Mouse (Mus musculus) intestine, postnatal 0 days (tissue): ENCODE results near the gene Ticrr. TPM values are rescaled to one million over a fixed set of nuclear protein-coding genes. Genes with fewer than 3 reads are reported as not detected.

Experiments
- ATAC-seq: fragments of 200-750 bp; cut with Nextera tagmentation; 2 replicates; pipeline ENCODE4 v1.8.0; 2017; ENCODE audit warnings: mild to moderate bottlenecking, moderate TSS enrichment, moderate library complexity
- H3K27ac ChIP-seq: fragments of 300-500 bp; sonication (generic); 2 replicates; pipeline ENCODE4 v1.5.1; 2014; ENCODE audit warnings: mild to moderate bottlenecking, low read depth, low read length, moderate library complexity
- H3K27me3 ChIP-seq: fragments of 300-500 bp; sonication (generic); replicated peaks from 2 replicates; pipeline ENCODE4 v1.6.1; 2014; ENCODE audit warnings: low read length, mixed read lengths; ENCODE audit not compliant: control insufficient read depth, insufficient read depth
- H3K36me3 ChIP-seq: fragments of 300-500 bp; sonication (generic); 2 replicates; pipeline ENCODE4 v1.6.1; 2014; ENCODE audit warnings: mild to moderate bottlenecking, moderate library complexity; ENCODE audit not compliant: control insufficient read depth, insufficient read depth
- H3K4me1 ChIP-seq: fragments of 300-500 bp; sonication (generic); replicated peaks from 2 replicates; pipeline ENCODE4 v1.6.1; 2014; ENCODE audit warnings: antibody characterized with exemption, low read length, mixed read lengths; ENCODE audit not compliant: control insufficient read depth, insufficient read depth
- H3K4me2 ChIP-seq: fragments of 300-500 bp; sonication (generic); replicated peaks from 2 replicates; pipeline ENCODE4 v1.6.1; 2014; ENCODE audit warnings: low read depth, mild to moderate bottlenecking, moderate library complexity
- H3K4me3 ChIP-seq: fragments of 300-500 bp; sonication (generic); 2 replicates; pipeline ENCODE4 v1.5.1; 2014; ENCODE audit warnings: low read depth, low read length
- H3K9ac ChIP-seq: fragments of 300-500 bp; sonication (generic); 2 replicates; pipeline ENCODE4 v1.6.1; 2014; ENCODE audit warnings: mild to moderate bottlenecking, low read depth, low read length
- H3K9me3 ChIP-seq: fragments of 300-500 bp; sonication (generic); 2 replicates; pipeline ENCODE4 v1.6.1; 2016; ENCODE audit warnings: mixed run types; ENCODE audit not compliant: control insufficient read depth
- CTCF ChIP-seq: sonication (generic); IDR thresholded peaks from 2 replicates; pipeline ENCODE4 v1.5.1; 2016; ENCODE audit warnings: low read depth, mild to moderate bottlenecking, control low read depth, antibody characterized with exemption, moderate library complexity
- WGBS: fragments of 180-500 bp; shearing (Covaris S2); extraction: QIAGEN DNeasy Blood & Tissue Kit; methylation state at CpG from one replicate; pipeline ENCODE4 v1.1.7; 2014; 5-methylcytosine and 5-hydroxymethylcytosine counted together
- polyA plus RNA-seq: library from polyadenylated mRNA; unstranded; fragments of >200 nt; fragmentation: Nextera tagmentation; extraction: Ambion mirVana; gene quantifications from 2 replicates; pipeline ENCODE4 v1.2.1, GENCODE M21; 2015

The Ticrr gene
- polyA plus RNA-seq, result 1.5 and 1.7 TPM in 2 replicates

DNA sequence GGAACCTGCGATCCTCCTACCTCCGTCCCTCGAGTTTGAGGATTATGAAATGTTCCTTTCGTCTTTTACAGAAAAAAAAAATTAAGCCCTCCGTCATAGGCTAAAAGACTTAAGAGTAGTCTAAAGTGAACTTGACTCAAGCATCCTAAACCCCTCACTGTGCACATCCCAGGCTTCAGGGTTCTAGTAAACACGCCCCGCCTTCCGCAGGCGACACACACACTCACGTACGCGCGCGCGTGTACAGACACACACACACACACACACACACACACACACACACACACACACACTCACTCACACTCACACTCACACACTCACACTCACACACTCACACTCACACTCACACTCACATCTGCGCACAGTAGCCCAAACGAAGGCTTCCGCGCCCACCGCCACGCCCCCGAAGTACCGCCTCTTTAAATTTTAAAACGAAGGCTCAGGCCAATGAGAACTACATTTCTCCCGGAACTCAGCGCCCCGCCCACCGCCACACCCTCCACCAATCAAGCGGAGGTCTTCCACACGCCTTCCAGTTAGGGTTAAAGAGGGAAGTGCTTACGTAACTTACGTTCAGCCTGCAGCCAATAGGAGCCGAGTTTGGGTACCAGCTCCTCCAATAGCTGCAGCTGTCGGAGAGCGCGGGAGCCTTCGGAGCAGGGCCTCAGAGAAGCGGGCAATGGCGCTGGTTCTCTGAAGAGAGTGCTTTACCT, at the start of gene Ticrr:
TSS of gene Ticrr (plus strand) at position 619 of the 713 bp plus-strand sequence.
- Histone ChIP-seq H3K27me3 (no peaks in the 10 kb centered on the region), H3K4me2 (peak within 1 kb of the TSS; percentile 99), H3K36me3 (no peaks in the 10 kb centered on the region), H3K4me3 (peak within 1 kb of the TSS; percentile 90), H3K9me3 (no peaks in the 10 kb centered on the region), H3K9ac (peak within 1 kb of the TSS; percentile 79), H3K4me1 (0 out of 2 replicates have a peak, but pooled peaks cover 3% of the 10 kb centered on the region), H3K27ac (no peak within 1 kb of the TSS)
- under 1% methylated on average over 39 of the region's 39 CpGs for WGBS
- no peak for TF ChIP-seq CTCF
- peak; percentile 99 for ATAC-seq

DNA sequence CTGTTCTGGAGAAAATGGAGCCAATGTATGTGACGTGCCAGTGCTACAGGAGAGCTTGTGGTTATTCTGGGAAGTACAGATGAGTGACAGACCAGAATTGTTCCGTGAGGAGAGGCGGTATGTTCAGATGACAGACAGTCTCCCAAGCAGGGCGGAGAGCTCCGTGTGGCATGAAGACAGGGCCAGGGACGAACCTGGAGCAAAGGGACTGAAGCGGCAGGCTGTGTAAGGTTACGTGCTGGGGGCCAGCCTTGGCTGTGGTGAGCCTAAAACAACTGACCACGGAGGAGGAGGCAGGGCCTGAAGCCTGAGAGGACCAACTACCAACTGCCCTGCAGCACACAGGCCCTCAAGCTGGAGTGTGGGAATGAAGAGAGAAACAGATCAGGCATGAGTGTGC, 48.1 kb upstream of the Ticrr start:
- no peak overlapping the region for H3K27ac ChIP-seq
- no peak overlapping the region for H3K4me2 ChIP-seq
- TF ChIP-seq CTCF, result no peak
- no peaks in the 10 kb centered on the region for H3K36me3 ChIP-seq
- no peaks in the 10 kb centered on the region for H3K9me3 ChIP-seq
- H3K4me3 ChIP-seq, result no peak overlapping the region
- ATAC-seq, result no peak
- 77% methylated on average over 9 of the region's 9 CpGs for WGBS
- H3K27me3 ChIP-seq, result peaks cover 36% of the 10 kb centered on the region
- no peaks in the 10 kb centered on the region for H3K4me1 ChIP-seq
- no peak overlapping the region for H3K9ac ChIP-seq

DNA sequence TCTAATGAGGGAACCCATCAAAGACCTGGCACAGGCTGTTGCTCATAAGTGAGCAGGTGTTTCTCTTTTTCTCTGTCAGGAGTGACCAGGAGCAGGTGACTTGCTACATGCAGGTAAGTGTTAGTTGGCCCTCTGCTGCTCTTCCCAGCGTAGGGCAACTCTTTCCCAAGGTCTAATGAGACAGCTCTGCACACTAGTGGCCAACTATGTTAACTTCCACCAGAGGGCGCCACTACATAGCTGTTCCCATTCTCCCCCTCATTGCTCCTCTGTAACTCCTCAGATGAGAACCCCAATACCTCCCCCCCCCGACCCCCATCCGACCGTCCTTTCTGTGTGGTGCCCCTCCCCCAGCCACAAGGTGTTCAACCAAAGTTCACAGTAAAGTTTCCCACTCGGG, 47.2 kb upstream of the Ticrr start:
- H3K4me2 ChIP-seq, result no peak overlapping the region
- H3K36me3 ChIP-seq, result no peaks in the 10 kb centered on the region
- H3K9ac ChIP-seq, result no peak overlapping the region
- no peaks in the 10 kb centered on the region for H3K9me3 ChIP-seq
- H3K4me1 ChIP-seq, result no peaks in the 10 kb centered on the region
- H3K27ac ChIP-seq, result no peak overlapping the region
- TF ChIP-seq CTCF, result peak; percentile 79
- no peak overlapping the region for H3K4me3 ChIP-seq
- WGBS, result 11% methylated on average over 6 of the region's 6 CpGs
- peaks cover 36% of the 10 kb centered on the region for H3K27me3 ChIP-seq
- no peak for ATAC-seq

DNA sequence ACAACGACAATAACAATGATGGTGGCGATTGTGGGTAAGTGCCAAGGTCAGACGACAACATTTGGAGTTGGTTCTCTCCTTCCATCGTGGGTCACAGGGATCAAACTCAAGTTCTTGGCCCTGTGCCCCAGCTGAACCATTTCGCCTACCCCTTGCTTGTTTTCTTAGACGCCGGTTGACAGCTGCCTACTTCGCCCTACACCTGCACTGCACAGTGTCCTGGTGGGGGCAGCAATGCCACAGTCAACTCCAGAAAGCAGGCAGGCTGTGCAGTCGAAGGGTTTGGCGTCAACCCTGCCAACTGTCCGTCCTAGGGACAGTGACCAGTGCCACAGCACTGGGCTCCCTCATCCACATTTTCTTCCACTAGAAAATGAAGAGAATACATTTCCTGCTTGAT, 46.7 kb upstream of the Ticrr start:
- Histone ChIP-seq H3K9ac (no peak overlapping the region), H3K4me3 (no peak overlapping the region), H3K36me3 (no peaks in the 10 kb centered on the region), H3K4me2 (no peak overlapping the region), H3K27me3 (peaks cover 35% of the 10 kb centered on the region), H3K27ac (no peak overlapping the region), H3K9me3 (no peaks in the 10 kb centered on the region), H3K4me1 (no peaks in the 10 kb centered on the region)
- WGBS, result 54% methylated on average over 11 of the region's 11 CpGs
- no peak for ATAC-seq
- peak; percentile 19; the same call in 1 of the 2 replicates for TF ChIP-seq CTCF

DNA sequence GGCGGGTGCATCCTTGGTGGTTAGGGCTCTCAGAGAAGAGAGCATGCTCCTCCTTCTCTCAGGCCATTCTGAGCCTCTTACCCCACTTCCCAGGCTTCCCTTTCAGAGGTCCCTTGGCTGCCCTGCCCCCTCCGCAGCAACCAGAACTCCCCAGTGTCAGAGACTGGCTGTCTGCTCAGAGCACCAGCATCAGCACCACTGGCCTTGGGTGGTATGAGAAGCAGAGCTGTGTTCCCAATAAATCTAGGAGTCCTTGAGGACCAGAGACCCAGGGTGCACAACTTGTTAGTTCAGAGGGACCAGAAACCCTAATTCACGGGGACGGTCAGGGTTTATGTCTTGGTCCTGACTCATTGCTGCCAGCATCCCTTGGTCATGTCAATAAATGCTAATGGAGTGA, 45.0 kb upstream of the Ticrr start:
- Histone ChIP-seq H3K4me3 (no peak overlapping the region), H3K27ac (no peak overlapping the region), H3K9ac (no peak overlapping the region), H3K36me3 (no peaks in the 10 kb centered on the region), H3K9me3 (no peaks in the 10 kb centered on the region), H3K27me3 (peaks cover 35% of the 10 kb centered on the region), H3K4me2 (no peak overlapping the region), H3K4me1 (no peaks in the 10 kb centered on the region)
- no peak for TF ChIP-seq CTCF
- ATAC-seq, result no peak
- 81% methylated on average over 4 of the region's 4 CpGs for WGBS

DNA sequence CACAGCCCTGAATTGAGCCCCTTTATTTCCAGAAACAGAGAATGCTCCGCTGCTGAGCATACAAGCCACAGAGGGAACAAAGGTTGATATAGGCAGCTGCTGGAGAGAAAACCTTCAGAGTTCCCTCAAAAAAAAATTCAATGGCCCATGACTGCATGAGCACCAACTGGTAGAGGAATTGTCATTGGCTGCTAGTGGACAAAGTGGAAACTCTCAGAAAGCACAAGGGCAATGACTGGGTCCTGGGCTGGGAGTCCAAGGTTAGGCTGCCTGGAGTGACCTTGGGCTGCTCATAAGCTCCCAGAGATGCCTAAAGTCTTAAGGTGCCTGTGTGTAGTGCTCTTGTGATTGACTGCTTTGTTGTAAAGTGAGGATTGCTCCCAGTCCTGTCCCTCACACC, 44.1 kb upstream of the Ticrr start:
- no peak overlapping the region for H3K4me2 ChIP-seq
- no peaks in the 10 kb centered on the region for H3K4me1 ChIP-seq
- H3K4me3 ChIP-seq, result no peak overlapping the region
- H3K27ac ChIP-seq, result no peak overlapping the region
- no peaks in the 10 kb centered on the region for H3K36me3 ChIP-seq
- peaks cover 35% of the 10 kb centered on the region for H3K27me3 ChIP-seq
- TF ChIP-seq CTCF, result no peak
- H3K9me3 ChIP-seq, result no peaks in the 10 kb centered on the region
- no peak overlapping the region for H3K9ac ChIP-seq
- 70% methylated on average over 1 of the region's 1 CpGs for WGBS
- ATAC-seq, result no peak
